Mouse (Mus musculus) heart, embryonic 16.5 days (tissue): ENCODE data around the gene Agap1. TPM values are rescaled to one million over a fixed set of nuclear protein-coding genes. Genes with fewer than 3 reads are reported as not detected.

Experiments used
- ATAC-seq: fragments of 200-750 bp; cut with Nextera tagmentation; replicated peaks from 2 replicates; pipeline ENCODE4 v1.8.0; 2017; ENCODE audit warnings: moderate number of reproducible peaks; ENCODE audit not compliant: insufficient read depth, low FRiP score; ENCODE audit errors: extremely low read depth
- H3K27ac ChIP-seq: fragments of 300-500 bp; sonication (generic); 2 replicates; pipeline ENCODE4 v1.5.1; 2014; ENCODE audit warnings: mild to moderate bottlenecking, low read length, control low read depth, moderate library complexity
- H3K27me3 ChIP-seq: fragments of 300-500 bp; sonication (generic); 2 replicates; pipeline ENCODE4 v1.6.1; 2014; ENCODE audit warnings: low read length, mixed read lengths; ENCODE audit not compliant: control insufficient read depth, insufficient read depth
- H3K36me3 ChIP-seq: fragments of 300-500 bp; sonication (generic); 2 replicates; pipeline ENCODE4 v1.6.1; 2014; ENCODE audit not compliant: control insufficient read depth, insufficient read depth
- H3K4me1 ChIP-seq: fragments of 300-500 bp; sonication (generic); 2 replicates; pipeline ENCODE4 v1.6.1; 2014; ENCODE audit warnings: low read length, mixed read lengths; ENCODE audit not compliant: control insufficient read depth, insufficient read depth
- H3K4me2 ChIP-seq: fragments of 300-500 bp; sonication (generic); 2 replicates; pipeline ENCODE4 v1.6.1; 2014; ENCODE audit warnings: low read depth, mild to moderate bottlenecking, control low read depth, low read length
- H3K4me3 ChIP-seq: fragments of 300-500 bp; sonication (generic); 2 replicates; pipeline ENCODE4 v1.5.1; 2014; ENCODE audit warnings: mild to moderate bottlenecking, control low read depth, low read length
- H3K9ac ChIP-seq: fragments of 300-500 bp; sonication (generic); 2 replicates; pipeline ENCODE4 v1.6.1; 2014; ENCODE audit warnings: low read length, control low read depth
- H3K9me3 ChIP-seq: fragments of 300-500 bp; sonication (generic); replicated peaks from 2 replicates; pipeline ENCODE4 v1.6.1; 2016; ENCODE audit warnings: low read length; ENCODE audit not compliant: control insufficient read depth
- WGBS: fragments of 180-500 bp; shearing (Covaris S2); extraction: QIAGEN DNeasy Blood & Tissue Kit; methylation state at CpG from one replicate; pipeline ENCODE4 v1.1.7; 2014; 5-methylcytosine and 5-hydroxymethylcytosine counted together
- polyA plus RNA-seq: library from polyadenylated mRNA; unstranded; fragments of >200 nt; fragmentation: Nextera tagmentation; extraction: Ambion mirVana; gene quantifications from 2 replicates; pipeline ENCODE4 v1.2.1, GENCODE M21; 2015

Agap1 gene
- polyA plus RNA-seq, 1 experiment from 2014 or later: 6.2 TPM

DNA sequence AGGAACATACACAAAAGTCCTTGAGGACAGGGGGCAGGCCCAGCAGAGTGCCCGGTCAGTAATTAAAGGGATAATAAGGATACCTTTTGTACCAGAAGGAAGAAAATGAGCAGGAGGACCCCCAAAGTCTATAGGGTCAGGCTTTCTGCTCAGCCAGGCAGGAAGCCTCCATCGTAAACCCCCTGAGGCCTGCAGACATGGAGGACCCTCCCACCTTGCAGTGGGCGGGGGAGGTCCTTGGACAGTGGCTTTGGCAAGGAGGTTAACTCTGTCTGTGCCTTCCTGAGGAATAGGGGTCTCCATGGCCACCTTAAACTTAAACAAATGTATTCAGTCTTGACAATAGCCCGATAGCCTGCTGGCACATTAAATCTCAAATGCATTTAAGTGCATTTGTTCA is 413.2 kb downstream of the Agap1 start:
- no peak overlapping the region for H3K9ac ChIP-seq
- H3K27me3 ChIP-seq: no peaks in the 10 kb centered on the region
- no peaks in the 10 kb centered on the region for H3K36me3 ChIP-seq
- H3K4me3 ChIP-seq: no peak overlapping the region
- H3K27ac ChIP-seq: no peak overlapping the region
- H3K4me1 ChIP-seq: peaks cover 4% of the 10 kb centered on the region; the same call in 1 of the 2 replicates
- H3K4me2 ChIP-seq: no peak overlapping the region
- WGBS: 74% methylated on average over 4 of the region's 4 CpGs
- H3K9me3 ChIP-seq: no peaks in the 10 kb centered on the region
- ATAC-seq: no peak

DNA sequence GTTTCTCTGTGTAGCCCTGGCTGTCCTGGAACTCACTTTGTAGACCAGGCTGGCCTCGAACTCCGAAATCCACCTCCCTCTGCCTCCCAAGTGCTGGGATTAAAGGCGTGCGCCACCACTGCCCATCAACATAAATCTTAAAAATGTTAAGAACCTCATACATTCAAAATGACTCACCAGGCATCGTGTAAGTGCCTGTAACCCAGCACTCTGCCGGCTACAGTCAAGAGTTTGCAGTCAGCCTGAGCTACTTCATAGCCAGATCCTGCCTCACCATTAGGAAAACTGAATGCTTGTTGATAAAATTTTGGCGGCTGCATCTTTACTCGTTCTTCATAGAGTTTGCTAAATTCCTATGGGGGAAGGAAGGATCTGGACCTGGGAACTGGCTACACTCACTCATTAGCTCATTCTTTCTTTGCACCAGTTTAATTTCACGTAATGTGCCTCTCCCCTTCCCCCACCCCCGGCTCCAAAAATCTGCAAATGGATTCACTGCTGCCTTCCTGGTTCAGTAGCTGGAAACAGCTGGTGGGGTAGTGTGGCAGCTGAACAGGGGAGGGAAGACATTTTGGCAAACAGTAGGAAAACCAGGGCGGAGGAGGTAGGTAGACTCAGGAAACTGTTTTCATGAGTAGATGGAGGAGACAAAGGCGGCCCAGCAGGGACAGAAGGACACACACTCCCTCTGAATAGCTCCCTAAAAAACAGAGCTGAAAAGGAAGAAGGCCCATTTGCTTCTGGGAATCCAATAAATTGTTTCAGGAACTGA is 415.7 kb downstream of the Agap1 start:
- Histone ChIP-seq H3K4me3 (no peak overlapping the region), H3K27me3 (no peaks in the 10 kb centered on the region), H3K9ac (no peak overlapping the region), H3K4me1 (peaks cover 4% of the 10 kb centered on the region; the same call in 1 of the 2 replicates), H3K9me3 (no peaks in the 10 kb centered on the region), H3K27ac (no peak overlapping the region), H3K36me3 (no peaks in the 10 kb centered on the region), H3K4me2 (no peak overlapping the region)
- WGBS: 49% methylated on average over 12 of the region's 12 CpGs
- ATAC-seq: no peak

DNA sequence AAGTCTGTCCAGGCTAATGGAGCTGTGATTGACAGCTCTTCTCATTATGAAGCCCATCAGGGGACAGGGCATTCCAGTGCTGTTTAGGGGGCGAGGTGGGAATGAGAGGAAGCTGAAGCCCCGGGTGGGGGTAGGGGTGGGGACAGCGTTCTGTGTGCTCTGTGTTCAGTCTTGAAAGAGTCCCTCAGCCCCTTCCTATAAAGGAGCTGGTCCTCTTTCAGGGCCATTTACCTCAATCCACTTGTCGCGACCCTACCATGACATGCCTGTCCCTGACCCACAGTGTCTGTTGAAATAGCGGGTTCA is 416.3 kb downstream of the Agap1 start:
- H3K4me2 ChIP-seq: no peak overlapping the region
- H3K27ac ChIP-seq: no peak overlapping the region
- no peak overlapping the region for H3K4me3 ChIP-seq
- H3K4me1 ChIP-seq: peaks cover 4% of the 10 kb centered on the region; the same call in 1 of the 2 replicates
- H3K9me3 ChIP-seq: no peaks in the 10 kb centered on the region
- no peak for ATAC-seq
- WGBS: 58% methylated on average over 6 of the region's 6 CpGs
- no peaks in the 10 kb centered on the region for H3K36me3 ChIP-seq
- no peak overlapping the region for H3K9ac ChIP-seq
- no peaks in the 10 kb centered on the region for H3K27me3 ChIP-seq

DNA sequence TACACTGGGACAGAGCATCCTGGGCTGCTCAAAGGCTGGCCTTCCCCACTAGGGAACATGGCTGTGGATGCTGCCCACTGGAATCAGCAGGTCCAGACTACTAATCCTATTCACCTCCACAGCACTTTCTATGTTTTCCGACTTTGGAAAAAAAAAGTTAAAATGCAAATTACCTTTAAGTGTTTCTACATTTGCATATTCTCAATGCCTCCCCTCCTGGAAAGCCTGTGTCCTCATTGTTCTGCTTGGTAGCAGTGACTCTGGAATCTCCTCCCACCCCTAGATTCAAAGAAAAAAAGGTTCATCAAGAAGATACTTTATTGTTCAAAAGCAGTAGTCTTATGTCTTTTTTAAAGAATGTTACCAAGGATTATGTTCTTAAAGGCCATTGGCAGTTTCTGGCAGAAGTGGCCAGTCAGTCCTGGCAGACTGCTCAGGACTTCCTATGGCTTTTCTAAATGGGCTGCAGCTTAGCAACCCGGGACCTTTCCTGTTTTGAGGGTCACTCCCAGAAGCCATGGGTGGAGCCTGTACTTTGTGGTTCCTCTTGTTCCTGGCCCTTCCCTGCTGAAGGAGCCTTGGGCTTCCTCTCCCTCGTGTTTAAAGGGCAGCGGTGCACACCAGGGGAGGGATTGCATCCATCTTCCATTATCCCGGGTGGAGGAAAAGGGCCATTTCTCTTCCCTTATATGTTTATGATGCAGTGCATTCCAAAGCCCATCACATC is 421.9 kb downstream of the Agap1 start:
- no peak overlapping the region for H3K27ac ChIP-seq
- peak; percentile 60 for ATAC-seq
- H3K9me3 ChIP-seq: no peaks in the 10 kb centered on the region
- H3K4me2 ChIP-seq: no peak overlapping the region
- H3K36me3 ChIP-seq: no peaks in the 10 kb centered on the region
- no peak overlapping the region for H3K4me3 ChIP-seq
- H3K27me3 ChIP-seq: no peaks in the 10 kb centered on the region
- H3K4me1 ChIP-seq: no peaks in the 10 kb centered on the region
- H3K9ac ChIP-seq: no peak overlapping the region
- WGBS: 39% methylated on average over 5 of the region's 5 CpGs

DNA sequence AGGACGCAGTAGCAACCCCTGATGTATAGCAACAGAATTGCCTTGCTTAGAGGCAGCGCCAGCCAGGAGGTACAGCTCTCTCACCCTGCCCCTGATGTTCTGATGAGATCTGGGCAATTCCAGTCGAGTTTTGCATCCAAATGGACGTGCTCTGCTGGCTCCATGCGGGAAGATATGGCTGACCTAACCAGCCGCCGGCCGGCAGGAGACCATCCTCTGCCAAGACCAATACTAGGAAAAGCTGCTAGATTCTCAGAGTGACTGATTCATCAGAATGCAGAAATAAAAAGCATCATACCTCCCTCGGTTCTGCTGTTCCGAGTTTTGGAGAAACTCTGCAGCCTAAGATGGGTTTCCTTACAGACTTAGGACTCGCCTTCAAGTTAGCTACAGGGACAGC is 423.9 kb downstream of the Agap1 start:
- 77% methylated on average over 11 of the region's 11 CpGs for WGBS
- no peak overlapping the region for H3K4me2 ChIP-seq

DNA sequence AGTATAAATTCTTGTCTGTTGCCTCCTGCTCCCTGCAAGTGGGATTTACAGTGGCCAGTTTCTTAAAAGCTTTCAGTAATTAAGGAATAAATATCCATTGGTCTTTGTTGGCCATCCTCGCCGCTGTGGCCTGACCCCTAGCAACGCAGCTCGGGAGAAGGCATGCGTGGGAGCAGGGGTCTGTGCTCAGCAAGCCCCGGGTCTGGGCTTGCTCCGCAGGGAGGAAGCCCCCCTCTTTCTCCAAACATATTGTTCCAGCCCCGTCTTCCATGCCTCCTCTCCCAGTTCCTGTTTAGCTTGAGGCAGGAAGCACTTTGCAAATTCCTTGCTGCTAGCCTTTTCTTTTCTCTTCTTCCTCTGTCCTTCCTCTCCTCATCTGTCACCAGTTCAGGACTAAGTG is 425.6 kb downstream of the Agap1 start:
- H3K9ac ChIP-seq: no peak overlapping the region
- H3K9me3 ChIP-seq: no peaks in the 10 kb centered on the region
- H3K36me3 ChIP-seq: no peaks in the 10 kb centered on the region
- no peak overlapping the region for H3K27ac ChIP-seq
- no peaks in the 10 kb centered on the region for H3K4me1 ChIP-seq
- no peaks in the 10 kb centered on the region for H3K27me3 ChIP-seq
- H3K4me2 ChIP-seq: no peak overlapping the region
- 38% methylated on average over 8 of the region's 8 CpGs for WGBS
- no peak for ATAC-seq
- no peak overlapping the region for H3K4me3 ChIP-seq

More for the DNA sequence above, 423.9 kb downstream of the Agap1 start:
- no peak overlapping the region for H3K27ac ChIP-seq
- no peaks in the 10 kb centered on the region for H3K36me3 ChIP-seq
- H3K4me1 ChIP-seq: no peaks in the 10 kb centered on the region
- ATAC-seq: no peak
- no peaks in the 10 kb centered on the region for H3K9me3 ChIP-seq
- H3K4me3 ChIP-seq: no peak overlapping the region
- H3K9ac ChIP-seq: no peak overlapping the region
- no peaks in the 10 kb centered on the region for H3K27me3 ChIP-seq

DNA sequence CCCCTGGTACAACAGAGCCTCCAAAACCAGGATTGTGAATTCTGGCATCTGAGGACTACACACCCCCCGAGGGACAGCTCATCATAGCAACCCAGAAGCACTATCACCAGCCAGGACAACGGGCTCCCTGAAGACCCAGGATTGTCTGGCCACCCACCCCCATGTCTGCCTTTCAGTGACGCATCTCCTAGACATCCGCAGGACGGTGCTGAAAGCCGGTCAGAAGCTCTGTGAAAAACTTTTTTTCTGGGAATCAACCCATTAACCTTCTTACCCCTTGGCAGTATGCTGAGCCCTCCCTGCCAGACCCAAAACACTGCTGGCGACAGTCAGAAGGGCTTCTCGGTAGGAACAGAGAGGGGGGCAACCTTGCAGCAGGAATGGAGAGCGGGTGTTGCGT is 426.2 kb downstream of the Agap1 start:
- Histone ChIP-seq H3K4me1 (no peaks in the 10 kb centered on the region), H3K9me3 (no peaks in the 10 kb centered on the region), H3K27ac (no peak overlapping the region), H3K27me3 (no peaks in the 10 kb centered on the region), H3K9ac (no peak overlapping the region), H3K4me2 (no peak overlapping the region), H3K36me3 (no peaks in the 10 kb centered on the region), H3K4me3 (no peak overlapping the region)
- ATAC-seq: no peak
- 72% methylated on average over 10 of the region's 10 CpGs for WGBS

DNA sequence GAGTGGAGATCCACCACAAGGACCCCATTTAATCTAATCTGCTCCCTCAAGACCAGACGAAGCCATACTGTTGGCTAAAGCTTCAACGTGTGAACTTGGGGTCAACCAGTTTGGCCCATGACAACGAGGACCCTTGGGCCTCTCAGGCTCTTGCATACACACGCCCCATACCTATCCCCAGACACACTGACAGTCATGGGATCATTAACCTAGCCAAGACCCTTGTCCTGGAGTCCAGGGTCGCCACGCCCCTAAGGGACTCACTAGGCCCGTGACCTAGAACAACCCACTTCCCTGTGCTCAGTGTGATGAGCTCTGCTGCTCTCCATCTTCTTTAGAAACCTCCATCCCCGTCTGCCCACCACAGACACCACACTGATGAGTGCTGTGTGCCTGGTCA is 429.7 kb downstream of the Agap1 start:
- no peak for ATAC-seq
- 88% methylated on average over 8 of the region's 8 CpGs for WGBS

DNA sequence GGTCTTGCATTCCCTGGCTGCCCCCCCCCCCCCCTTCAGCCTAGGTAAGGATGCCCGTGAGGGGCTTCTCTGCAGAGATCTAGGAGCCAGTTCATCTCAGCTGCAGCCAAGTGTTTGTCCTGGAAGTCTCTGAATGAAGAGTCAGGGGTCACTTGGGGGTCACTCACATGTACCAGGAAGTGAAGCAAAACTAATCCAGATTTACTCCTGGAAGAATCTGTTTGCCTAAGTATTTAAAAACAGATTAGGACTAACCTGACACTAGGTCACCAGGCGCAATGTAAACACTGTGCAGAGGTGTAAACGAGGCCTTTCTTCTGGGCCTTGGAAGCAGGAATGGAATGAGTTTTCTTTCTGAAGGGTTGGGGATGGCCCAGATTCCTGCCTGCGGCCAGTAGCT is 431.1 kb downstream of the Agap1 start:
- no peaks in the 10 kb centered on the region for H3K9me3 ChIP-seq
- WGBS: 53% methylated on average over 4 of the region's 4 CpGs
- no peak overlapping the region for H3K9ac ChIP-seq
- no peaks in the 10 kb centered on the region for H3K27me3 ChIP-seq
- no peak overlapping the region for H3K4me2 ChIP-seq
- H3K4me3 ChIP-seq: no peak overlapping the region
- H3K4me1 ChIP-seq: no peaks in the 10 kb centered on the region
- H3K27ac ChIP-seq: no peak overlapping the region
- H3K36me3 ChIP-seq: peaks cover 5% of the 10 kb centered on the region
- ATAC-seq: no peak

More for the DNA sequence above, 429.7 kb downstream of the Agap1 start:
- no peak overlapping the region for H3K4me2 ChIP-seq
- no peak overlapping the region for H3K4me3 ChIP-seq
- H3K27ac ChIP-seq: no peak overlapping the region
- no peaks in the 10 kb centered on the region for H3K4me1 ChIP-seq
- no peak overlapping the region for H3K9ac ChIP-seq
- H3K36me3 ChIP-seq: peaks cover 4% of the 10 kb centered on the region
- no peaks in the 10 kb centered on the region for H3K9me3 ChIP-seq
- no peaks in the 10 kb centered on the region for H3K27me3 ChIP-seq
